Mouse (Mus musculus) liver, embryonic 14.5 days (tissue): Measurements from ENCODE around the gene Snx20.

ENCODE experiments used
- CTCF ChIP-seq: IDR thresholded peaks from 2 replicates; pipeline ENCODE4 v1.5.1; 2016; ENCODE audit warnings: antibody characterized with exemption, low read depth, control low read depth
- EP300 ChIP-seq: IDR thresholded peaks from 2 replicates; pipeline ENCODE4 v1.6.1; 2016; ENCODE audit warnings: antibody characterized with exemption, low read depth

- no peak for TF ChIP-seq CTCF
- TF ChIP-seq EP300 = no peak
These were observed 29.0 kb upstream of the Snx20 start for GRCm38 (mm10) chr8:88664947-88665346.
